Mouse (Mus musculus) liver, adult 2 months (tissue): ENCODE measurements around the gene Fasn.

Source experiments
- CTCF ChIP-seq: fragments of 200-500 bp; IDR thresholded peaks from 2 replicates; pipeline ENCODE4 v1.5.1; 2011; ENCODE audit warnings: low read depth, low read length, control low read depth
- POLR2A ChIP-seq: fragments of 200-500 bp; IDR thresholded peaks from 2 replicates; pipeline ENCODE4 v1.6.1; 2011; ENCODE audit warnings: low read length, control low read depth; ENCODE audit not compliant: insufficient read depth; ENCODE audit errors: extremely low read depth

GRCm38 (mm10) chr11:120853788-120854187 lies 29.4 kb upstream of the Fasn start:
- TF ChIP-seq CTCF (no peak), POLR2A (no peak)
